Mouse (Mus musculus) kidney, adult 18-20 months (tissue): ENCODE results near the gene Ppa2.
A peak's percentile ranks its signal among the peaks of the same experiment; 100 is the strongest.

Experiments
- DNase-seq: peaks from one replicate; pipeline ENCODE4 v3.0.0; 2021

Gene Ppa2

GRCm38 (mm10) chr3:133405636-133406035, 95.7 kb downstream of the Ppa2 start:
- no peak for DNase-seq

GRCm38 (mm10) chr3:133406248-133406647, 96.3 kb downstream of the Ppa2 start:
- peak; percentile 8 for DNase-seq

GRCm38 (mm10) chr3:133411123-133411675, 101.3 kb downstream of the Ppa2 start:
- DNase-seq = no peak

- DNase-seq = no peak
Observed at GRCm38 (mm10) chr3:133411768-133412167, 101.9 kb downstream of the Ppa2 start.

- no peak for DNase-seq
Observed at GRCm38 (mm10) chr3:133414747-133415146, 104.8 kb downstream of the Ppa2 start.

GRCm38 (mm10) chr3:133423073-133423472, 113.2 kb downstream of the Ppa2 start:
- no peak for DNase-seq
